Mouse (Mus musculus) inflammation-experienced regulatory T-cells, adult 6 months (primary cell): ENCODE measurements around the gene Pou6f1. TPM values are rescaled to one million over a fixed set of nuclear protein-coding genes. Genes with fewer than 3 reads are reported as not detected.
A peak's percentile ranks its signal among the peaks of the same experiment; 100 is the strongest.
"Not testable (repeated sequence)": the region's sequence is repeated elsewhere in the genome, so short reads cannot be mapped to it uniquely, and the experiment has no call there.

Experiments
- ATAC-seq: one replicate; pipeline ENCODE4 v1.8.0; 2017
- polyA plus RNA-seq, 3 experiments: library from polyadenylated mRNA; unstranded; fragments of 100-300 nt; shearing (Covaris generic); gene quantifications; one replicate each; pipeline ENCODE4 v1.2.1; 2017

Gene Pou6f1
- polyA plus RNA-seq, 3 experiments from 2014 or later, result 7.4 to 19.8 (median 18.8) TPM

DNA sequence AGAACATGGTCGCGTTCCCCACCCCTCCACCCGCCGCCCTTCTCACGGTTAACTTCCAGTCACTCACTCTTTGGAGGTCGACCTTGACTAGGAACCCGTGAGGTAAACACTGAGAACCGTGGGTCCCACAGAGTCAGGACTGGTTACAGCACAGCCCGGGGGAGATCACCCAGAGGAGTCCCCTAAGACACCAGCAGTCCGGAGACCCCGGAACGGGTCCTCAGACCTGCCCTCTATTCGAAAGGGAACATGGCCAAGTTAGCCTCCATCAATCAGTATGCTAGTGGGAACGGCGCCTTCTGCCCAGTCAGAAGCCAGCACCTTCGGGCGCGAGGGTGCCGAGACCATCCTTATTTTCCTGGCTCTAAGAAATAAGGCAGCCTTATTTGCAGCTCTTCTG, 16.4 kb upstream of the Pou6f1 start:
- ATAC-seq, result no peak

DNA sequence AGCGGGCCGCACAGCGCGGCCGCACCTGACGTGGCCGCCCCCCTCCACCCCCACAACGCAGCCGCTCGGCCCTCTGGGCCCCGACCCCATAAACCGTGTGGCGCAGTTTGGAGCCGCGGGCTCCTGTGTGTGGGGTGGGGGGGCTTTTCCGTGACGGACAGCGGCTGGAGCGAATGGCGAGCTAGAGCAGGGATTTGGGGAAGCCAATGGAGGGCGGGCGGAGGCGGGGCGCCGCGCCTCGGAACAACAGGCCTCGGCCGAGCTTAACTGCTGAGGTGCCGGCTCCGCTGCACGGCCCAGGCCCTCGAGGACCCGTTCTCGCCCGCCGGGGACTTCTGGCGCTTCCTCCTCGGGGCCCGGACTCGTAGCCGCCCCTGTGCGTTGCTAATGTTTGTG, 16.0 kb upstream of the Pou6f1 start:
- ATAC-seq, result peak; percentile 39

DNA sequence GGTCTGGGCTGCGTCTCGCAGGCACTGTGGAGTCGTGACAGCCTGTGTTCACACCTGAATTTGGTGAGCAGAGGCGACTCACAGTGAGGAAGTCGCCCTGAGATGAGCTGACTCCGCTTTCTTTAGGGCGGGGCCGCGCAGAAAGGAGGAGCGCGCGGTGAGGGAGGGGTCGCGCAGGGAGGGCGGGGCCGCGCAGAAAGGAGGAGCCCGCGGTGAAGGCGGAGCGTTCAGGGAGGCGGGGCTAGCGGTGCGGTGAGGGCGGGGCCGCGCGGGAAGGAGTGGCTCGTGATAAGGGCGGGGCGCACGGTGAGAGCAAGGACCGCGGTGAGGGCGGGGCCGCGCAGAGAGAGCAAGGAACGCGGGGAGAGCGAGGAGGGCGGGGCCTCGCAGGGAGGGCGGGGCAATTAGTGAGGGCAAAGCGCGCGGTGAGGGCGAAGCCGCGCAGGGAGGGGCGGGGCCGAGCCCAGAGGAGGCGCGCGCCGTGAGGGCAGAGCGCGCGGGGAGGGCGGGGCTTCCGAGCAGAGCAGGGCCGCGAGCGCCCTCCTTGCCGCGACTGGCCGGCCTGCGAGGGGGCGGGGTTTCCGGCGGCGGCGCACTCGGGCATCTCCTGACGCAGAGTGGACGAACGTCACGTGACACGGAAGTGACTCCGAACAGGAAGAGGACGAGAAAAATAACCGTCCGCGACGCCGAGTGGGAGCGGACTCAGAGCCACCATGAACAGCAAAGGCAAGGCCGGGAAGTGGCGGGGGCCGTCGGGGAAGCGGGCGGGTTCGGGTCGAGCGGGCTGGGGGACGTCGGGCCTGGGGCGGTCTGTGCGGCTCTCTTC, 15.4 kb upstream of the Pou6f1 start, which contains the start of gene Dazap2:
TSS of gene Dazap2 (plus strand) at position 354 of the 829 bp plus-strand sequence.
- peak; percentile 71 for ATAC-seq

DNA sequence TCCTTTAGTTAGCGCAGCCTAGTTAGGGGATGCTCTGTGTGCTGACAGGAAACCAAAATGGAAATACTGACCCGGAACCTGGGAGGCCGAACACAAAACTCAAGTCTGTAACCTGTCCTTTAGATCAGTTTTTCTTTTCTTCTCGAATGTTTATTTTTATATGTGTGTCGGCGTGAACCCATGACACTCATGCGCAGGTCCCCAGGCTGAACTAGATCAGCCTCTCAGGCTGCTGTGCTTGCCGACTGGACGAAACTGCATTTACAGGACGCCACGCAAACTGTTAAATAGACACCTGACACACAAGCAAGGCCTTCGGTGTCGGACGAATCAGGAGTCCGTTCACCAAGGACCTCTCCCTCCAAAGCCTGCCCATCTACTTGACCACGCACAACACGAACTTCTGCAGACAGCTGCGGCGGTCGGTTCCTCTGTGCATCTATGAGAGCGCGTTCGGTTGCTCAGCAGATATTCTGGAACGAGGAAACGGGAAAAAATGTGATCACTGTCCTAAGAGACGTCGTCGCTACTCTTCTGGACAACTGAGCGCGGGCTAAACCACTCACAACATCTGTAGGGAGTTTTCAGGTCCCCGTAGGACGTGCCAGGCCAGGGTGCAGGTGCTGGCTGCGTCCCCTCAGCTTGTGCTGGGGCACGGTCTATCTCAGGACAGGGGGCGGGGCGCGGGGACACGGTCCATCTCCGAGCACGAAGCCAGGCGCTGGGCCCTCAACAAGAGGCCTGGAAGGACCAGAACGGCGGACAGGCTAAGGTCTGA, 14.6 kb upstream of the Pou6f1 start:
- peak; percentile 17 for ATAC-seq

DNA sequence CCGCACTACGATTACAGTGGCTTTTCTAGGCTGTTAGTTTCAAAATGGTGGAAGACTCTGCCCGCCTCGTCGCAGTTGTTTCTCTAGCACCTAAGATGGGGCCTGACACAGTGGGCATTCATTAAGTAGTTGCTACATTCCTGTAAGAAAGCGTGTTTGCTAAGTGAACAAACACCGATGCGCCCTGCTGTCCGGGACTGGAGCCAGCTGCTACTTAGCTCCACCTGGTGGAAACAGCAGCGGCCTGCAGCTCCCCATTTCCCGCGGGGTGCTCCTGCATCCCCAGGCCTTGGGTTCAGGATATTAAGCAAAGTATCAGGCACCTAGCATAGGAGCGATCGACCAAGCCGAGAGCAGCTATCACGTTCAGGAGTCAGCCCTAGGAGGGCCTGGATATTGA, 13.8 kb upstream of the Pou6f1 start:
- peak; percentile 16 for ATAC-seq

DNA sequence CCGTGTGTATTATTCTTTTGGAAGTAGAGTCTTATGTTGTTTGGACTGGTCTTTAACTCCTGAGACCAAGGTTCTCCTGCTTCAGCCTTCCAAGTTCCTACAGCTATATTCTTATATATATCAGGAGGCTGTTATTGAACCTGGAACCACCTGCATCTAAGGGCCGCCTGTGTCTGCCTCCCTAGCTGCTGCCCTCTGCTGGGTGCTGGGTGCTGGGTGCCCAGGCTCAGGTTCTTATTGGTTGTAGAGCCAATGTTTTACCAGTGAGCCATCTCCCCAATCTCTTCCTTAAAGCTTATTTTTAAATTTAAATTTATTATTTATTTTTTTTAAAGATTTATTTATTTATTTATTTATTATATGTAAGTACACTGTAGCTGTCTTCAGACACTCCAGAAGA, 12.6 kb upstream of the Pou6f1 start:
- no peak for ATAC-seq

DNA sequence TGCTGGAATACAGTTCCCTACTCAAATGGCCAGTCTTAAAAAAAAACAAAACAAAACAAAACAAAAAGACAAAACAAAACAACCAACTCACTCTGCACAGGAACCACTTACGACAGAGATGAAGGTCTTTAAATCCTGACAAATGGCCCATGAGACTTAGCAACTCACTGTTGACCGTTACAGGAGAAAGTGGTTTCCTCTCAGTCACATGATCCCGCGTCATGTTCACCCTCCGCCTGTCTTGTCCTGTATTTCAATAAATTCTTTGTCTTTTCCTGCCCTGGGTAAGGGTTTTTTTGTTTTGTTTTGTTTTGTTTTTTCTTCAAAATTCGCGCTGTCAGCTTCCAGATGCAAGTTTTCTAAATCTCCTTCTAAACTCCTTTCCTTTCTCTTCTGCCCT, 12.2 kb upstream of the Pou6f1 start:
- no peak for ATAC-seq

DNA sequence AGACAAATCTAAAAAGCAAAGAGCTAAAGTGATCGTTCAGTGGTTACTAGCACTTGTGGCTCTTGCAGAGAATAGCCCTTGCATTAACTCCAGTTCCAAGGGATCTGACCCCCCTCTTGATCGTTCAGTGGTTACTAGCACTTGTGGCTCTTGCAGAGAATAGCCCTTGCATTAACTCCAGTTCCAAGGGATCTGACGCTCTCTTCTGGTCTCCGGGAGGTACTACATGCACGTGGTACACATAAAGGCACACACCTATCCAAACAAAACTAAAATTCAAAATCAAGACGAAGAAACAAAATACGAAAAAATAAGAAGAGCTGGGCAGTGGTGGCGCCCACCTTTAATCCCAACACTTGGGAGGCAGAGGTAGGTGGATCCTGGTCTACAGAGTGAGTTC, 6.9 kb upstream of the Pou6f1 start:
- ATAC-seq, result not testable (repeated sequence)

DNA sequence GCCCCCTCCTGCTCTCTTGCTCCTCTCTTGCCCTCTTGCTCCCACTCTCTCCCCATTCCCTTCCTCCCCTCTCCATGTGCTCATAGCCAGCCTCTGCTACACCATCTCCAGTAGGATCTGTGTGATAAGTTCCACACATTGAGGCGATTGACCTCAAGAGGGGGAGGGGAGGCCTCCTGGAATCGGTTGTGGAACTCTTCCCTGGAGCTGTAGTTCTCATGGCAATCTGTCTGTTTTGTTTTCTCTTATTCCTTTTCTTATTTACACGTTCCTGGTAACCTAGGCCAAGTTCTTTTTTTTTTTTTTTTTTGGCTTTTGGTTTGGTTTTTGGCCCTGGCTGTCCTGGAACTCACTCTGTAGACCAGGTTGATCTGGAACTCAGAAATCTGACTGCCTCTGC, 1.9 kb upstream of the Pou6f1 start:
- no peak for ATAC-seq

DNA sequence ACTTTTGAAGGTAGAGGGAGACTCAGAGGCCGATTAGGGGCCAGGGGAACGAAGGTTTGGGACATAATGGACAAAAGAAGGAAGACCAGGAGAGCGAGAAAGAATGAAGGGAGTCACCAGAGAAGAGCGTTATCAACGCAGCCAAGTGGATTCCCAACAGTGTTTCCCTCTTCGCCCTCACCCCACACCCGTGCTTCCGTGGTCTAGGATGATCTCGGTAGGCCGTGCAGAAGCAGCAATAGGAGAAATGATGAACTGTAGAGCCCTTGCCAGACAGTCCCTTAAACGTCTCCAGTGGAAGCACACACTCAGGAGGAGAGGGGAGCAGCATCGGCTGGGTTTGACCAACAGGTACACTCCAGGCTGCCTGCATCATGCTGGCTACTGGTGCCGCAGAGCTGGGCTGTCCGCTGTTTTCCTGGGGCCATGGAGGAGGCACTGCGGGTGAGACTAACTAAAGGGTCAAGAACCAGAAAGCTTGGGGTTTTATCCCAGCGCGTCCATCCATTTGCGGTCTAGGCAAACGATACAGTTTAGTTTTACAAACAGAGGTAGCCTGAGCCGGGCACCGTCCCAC, 1.0 kb upstream of the Pou6f1 start:
- ATAC-seq, result no peak

DNA sequence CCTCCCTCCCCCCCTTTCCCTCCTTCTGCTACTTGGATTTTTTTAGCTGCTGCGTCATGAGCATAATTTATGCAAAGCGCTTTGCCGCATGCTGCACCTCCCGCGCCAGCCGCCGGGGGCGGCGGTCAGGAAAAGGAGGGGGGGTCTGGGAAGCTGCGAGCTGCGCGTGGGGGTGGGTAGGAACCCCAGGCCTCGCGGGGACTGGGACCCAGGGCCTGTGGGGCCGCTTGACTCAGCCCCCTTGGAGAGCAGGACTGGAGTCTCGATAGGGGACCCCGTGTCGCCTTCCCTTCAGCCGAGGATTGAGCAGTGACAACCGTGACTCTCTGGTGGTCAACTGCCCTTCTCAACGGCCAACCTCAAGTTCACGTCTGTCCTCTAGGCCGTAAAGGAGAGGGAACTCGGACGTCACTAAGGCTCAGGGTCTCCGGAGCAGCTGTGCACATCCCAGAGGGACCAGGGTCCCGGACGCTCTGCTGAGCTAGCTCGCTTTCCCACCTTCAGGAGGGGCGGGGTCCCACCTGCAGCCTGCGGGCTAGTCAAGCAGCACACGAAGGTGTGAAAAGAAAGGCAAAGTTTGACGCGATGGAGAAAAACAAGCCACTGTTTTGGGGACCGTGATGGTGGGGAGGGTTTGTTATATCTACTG, 387 bp upstream of the Pou6f1 start:
- peak; percentile 69 for ATAC-seq

DNA sequence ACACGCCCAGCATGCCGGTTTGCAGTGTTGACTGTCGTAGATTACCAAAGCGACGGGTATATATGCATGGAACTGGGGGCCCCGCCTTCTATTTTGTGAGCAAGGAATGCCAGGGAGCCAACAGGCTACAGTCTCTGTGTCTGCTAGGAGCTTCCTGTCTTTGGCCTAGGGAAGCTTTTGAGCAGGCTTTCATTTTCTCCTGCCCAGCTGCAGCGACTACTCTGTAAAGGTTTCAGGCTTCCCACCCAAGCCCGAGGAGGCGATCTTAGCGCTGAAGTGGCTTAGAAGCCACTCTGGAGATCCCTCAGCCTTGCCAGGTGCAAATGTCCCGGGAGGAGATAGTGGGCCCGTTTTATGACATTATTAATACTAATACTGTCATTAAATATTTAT, 905 bp downstream of the Pou6f1 start:
- ATAC-seq, result peak; percentile 46

DNA sequence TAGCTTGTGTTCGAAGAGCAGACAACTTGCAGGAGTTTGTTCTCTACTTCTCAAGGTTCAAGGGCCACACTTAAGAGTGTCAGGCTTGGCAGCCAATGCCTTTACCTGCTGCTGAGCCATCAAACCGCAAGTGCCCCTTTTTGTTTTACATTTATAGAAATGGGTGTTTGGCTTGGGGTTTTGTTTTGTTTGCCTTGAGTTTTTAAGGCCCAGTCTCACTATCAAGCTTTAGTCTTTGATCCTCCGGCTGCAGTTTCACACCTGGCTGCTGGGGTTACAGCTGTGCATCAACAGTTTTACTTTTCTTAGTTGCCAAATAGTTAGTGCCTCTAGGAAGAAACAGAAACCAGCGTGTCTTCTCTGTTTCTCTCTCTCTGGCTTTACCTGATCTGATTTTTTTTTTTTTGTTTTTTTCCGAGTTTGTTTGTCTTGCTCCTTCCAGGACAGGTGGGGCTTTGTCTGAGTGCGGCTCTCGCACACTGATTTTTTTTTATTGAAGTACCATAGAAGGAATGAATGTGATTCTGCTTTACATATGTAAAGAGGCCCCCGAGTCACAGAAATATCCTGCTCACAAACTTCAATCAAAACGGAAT, 1.4 kb downstream of the Pou6f1 start:
- ATAC-seq, result peak; percentile 51

DNA sequence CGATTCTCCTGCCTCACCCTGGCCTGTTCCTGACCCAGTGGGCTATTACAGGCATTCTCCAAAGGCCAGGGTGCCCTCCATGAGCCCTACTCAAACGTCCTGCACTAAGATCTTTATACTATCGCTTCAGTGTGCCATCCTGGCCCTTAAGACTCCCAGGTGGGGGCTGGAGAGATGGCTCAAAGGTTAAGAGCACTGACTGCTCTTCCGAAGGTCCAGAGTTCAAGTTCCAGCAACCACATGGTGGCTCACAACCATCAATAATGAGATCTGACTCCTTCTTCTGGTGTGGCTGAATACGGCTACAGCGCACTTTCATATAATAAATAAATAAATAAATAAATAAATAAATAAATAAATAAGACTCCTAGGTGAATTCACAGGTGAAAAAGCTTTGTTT, 7.0 kb downstream of the Pou6f1 start:
- ATAC-seq, result no peak

DNA sequence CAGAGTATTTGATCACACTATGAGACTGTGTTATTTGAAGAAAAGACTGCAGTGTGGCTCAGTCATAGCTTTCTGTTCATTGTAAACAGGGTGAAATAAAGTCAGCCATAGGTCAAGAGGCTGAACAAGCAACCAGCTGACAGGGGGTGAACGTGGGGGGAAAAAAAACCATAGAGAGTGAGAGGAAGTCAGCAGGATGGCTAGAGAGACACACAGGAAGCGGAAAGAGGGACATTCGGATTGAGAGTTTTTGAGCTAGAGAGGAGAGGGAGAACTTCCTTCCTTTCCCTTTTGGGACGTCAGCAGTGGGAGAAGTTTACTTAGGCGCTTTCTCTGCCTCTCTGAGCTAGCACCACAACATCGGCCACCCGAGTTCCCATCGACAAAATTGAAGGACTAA, 9.3 kb downstream of the Pou6f1 start:
- no peak for ATAC-seq

DNA sequence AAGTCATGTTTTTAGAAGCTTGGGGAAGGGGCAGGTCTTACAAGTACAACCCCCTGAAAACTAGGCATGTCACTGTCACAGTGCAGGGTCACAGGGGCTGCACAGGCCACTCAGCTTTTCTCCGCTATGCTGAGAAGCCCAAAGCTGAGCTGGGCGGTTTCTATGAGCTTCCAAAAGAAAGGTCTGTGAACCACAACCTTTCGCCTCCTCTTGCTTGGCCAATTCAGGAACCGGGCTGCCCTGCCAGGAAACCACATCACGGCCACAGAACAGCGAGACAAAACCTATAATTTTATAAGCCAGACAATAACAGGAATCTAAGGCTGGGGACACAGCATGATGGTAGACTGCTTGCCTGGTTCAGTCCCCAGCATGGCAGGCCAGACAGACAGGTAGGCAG, 11.5 kb downstream of the Pou6f1 start:
- no peak for ATAC-seq

DNA sequence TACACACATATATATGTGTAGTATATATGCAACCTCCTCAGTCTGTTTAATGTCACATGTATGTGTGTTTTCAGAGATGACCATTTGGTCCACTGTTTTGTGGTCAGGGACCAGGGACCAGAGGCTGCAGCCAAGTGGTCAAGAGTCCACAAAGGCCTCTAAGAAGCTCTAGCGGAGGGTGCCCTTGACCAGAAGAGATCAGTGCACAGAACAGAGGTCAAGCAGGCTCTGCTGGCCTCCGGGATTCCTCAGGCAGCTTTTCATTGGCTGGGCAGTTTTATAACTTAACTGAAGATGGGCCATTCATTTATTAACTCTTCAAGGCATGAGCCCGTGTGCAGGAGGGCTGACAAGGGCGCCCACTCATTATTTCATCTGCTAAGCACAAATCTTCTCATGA, 12.6 kb downstream of the Pou6f1 start:
- ATAC-seq, result no peak

DNA sequence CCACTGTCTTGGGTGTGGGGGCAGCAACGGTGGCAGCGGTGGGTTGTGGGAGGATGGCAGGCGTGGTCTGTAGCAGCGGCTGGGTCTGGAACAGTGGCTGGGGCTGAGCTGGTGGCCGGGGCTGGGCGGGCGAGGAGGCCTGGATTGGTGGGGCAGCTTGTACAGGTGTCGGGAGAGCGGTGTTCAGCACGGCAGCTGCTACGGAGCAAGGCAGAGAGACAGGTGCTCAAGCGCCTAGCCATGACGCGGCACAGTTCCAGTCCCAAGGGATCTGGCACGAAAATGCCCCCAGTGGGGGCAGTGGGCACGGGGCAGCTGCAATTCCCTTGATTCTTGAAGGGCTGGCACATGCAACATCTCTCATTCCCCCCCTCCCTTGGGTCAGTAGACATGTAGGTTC, 13.9 kb downstream of the Pou6f1 start:
- no peak for ATAC-seq

DNA sequence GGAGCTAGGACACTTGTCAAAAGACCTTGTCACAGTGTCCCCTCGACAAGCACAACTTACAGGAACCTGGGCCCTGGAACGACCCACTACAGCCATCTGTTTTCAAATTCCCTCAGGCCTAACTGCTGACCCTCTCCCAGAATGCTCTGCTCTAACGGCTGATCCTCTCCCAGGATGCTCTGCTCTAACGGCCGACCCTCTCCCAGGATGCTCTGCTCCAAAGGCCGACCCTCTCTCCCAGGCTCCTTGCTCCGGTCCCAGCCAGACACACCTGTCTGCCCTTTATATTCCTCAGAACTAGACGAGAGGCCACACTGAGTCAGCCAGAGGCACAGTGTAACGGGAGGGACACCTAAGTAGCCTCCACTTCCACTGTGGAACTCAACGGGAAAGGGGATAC, 19.7 kb downstream of the Pou6f1 start:
- no peak for ATAC-seq

DNA sequence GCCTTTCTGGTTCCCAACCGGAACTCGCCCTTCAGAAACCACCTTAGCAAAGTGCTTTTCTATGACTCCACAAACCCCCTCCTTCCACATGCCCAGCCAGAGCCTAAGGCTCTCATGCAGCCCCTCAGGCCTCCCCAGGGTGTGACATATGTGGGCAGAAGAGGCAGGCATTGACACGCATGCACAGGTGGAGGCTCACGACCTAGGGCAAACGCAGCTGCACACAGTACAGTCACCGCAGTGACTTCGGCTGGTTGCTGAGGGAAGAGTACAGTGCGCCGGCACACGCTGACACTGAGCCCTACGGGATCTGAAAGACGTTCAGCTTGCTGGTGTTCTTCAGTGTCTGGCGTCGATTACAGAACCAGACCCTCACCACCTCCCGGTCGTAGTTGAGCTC, 21.8 kb downstream of the Pou6f1 start:
- no peak for ATAC-seq

DNA sequence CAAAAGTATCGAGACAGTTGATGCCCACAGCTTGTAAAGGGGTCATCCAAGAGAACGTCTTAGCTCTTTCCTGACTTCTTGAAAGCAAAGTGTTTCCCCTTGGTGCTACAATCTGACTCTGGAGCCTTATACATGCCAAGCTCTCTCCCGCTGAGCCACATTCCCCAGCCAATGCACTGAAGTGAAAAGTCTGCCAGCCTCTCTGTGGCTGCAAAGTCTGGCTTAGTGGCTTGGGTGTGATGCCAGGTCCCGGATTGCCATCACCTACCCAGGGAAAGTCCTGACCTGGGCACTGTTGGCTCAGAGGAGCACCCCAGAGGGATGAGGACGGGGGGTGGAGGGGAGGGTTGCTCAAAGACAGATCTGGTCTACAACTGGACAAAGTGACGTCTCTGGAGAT, 23.0 kb downstream of the Pou6f1 start:
- no peak for ATAC-seq

DNA sequence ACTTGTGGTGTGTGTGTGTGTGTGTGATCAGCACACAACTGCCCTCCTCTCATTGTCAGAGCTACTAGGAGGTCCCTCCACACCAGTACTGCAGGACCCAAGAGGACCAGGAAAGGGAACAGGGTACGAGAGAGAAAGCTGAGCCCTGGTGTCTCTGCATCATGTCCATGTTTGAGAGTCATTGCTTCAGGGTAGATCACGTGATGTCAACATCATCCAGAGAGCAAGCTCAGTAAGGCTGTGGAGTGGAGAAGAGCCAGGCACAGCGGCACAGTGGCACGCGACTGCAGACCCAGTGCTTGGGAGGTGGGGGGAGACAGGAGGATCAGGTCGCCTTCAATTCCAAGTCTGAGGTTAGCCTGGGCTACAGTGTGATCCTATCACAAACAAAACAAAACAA, 23.4 kb downstream of the Pou6f1 start:
- ATAC-seq, result no peak

DNA sequence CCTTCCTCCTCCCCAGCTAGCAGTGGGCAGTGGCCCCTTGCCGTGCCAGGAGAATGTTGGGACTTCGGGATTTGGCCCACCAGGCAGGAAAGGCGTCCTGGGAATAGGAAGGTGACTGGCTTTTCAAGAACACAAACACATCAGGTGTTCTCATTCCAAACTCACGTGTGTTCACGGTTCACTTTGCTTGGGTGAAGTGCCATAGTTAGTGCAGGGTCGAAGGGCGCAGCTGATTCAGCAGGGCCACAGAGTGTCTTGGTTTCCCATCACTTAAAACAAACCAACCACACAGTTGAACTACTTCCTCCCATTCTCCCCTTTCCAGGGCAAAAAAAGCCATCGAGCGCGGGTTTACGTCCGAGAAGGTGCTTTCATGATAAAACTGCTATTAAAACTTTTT, 24.4 kb downstream of the Pou6f1 start:
- ATAC-seq, result no peak
